Mouse (Mus musculus) c-Kit-positive CD71-positive TER-119-negative erythroid progenitor cells, embryonic 14.5 days (primary cell): ENCODE results near the gene Pou2f3.

Experiments
- DNase-seq: peaks from one replicate; pipeline ENCODE4 v3.0.0-alpha.2; 2013; ENCODE audit warnings: low read depth

Gene Pou2f3

GRCm38 (mm10) chr9:43076163-43076562 lies 134.0 kb downstream of the Pou2f3 start:
- no peak for DNase-seq

DNA sequence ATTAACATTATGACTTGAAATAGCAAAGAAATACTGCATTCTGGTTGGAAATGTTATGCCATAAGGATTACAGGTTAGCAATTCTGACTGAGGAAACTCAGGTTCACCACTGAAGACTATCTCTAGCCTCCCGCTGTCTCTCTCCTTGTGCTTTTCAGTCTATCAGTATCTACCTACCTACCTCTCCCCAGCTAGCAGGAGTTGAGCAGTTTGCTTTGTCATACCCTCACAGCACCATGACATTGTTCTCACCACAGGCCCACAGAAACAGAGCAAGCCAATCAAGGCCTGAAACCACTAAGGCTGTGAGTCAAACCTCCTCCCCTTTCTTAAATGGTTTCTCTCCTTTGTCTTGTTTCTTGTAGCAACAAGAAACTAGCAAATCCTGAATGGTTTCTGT lies 135.6 kb downstream of the Pou2f3 start:
- DNase-seq = no peak
